Mouse (Mus musculus) adrenal gland (tissue): ENCODE results near the gene Grk6.

ENCODE experiments used
- intact Hi-C: fragments of 180-260 bp; cut with DNase I; formaldehyde crosslinking; loops from one replicate; pipeline ENCODE4 v1.15.1; 2025

Gene Grk6

GRCm38 (mm10) chr13:55463399-55464026 lies 18.6 kb downstream of the Grk6 start:
- intact Hi-C loops: no loop called here

GRCm38 (mm10) chr13:55464027-55464884 lies 19.4 kb downstream of the Grk6 start, which contains the start of gene Prr7:
TSS of gene Prr7 (plus strand) at chr13:55464267.
- intact Hi-C loops: no loop called here

GRCm38 (mm10) chr13:55465184-55465583 lies 20.3 kb downstream of the Grk6 start:
- intact Hi-C loops: no loop called here

GRCm38 (mm10) chr13:55465830-55466440 lies 21.1 kb downstream of the Grk6 start:
- intact Hi-C loops: no loop called here

- intact Hi-C loops: no loop called here
Observed at GRCm38 (mm10) chr13:55468851-55469560, 24.1 kb downstream of the Grk6 start.

- intact Hi-C loops: loop anchor here (2.0 kb wide), 2 partner anchors 50 to 66 kb away; no protein-coding TSS in a partner anchor
Observed at GRCm38 (mm10) chr13:55470372-55470771, 25.5 kb downstream of the Grk6 start.

- intact Hi-C loops: loop anchor here (2.0 kb wide), 2 partner anchors 50 to 66 kb away; no protein-coding TSS in a partner anchor
Observed at GRCm38 (mm10) chr13:55471156-55471818, 26.4 kb downstream of the Grk6 start.

- intact Hi-C loops: loop anchor here (2.0 kb wide), 3 partner anchors 45 to 67 kb away; no protein-coding TSS in a partner anchor
Observed at GRCm38 (mm10) chr13:55471819-55472131, 26.9 kb downstream of the Grk6 start.

- intact Hi-C loops: loop anchor here (2.0 kb wide), 1 partner anchor 44 kb away; no protein-coding TSS in a partner anchor
Observed at GRCm38 (mm10) chr13:55472132-55473022, 27.5 kb downstream of the Grk6 start.

GRCm38 (mm10) chr13:55473076-55473831 lies 28.4 kb downstream of the Grk6 start:
- intact Hi-C loops: loop anchor here (2.0 kb wide), 1 partner anchor 44 kb away; no protein-coding TSS in a partner anchor

GRCm38 (mm10) chr13:55473961-55474360 lies 29.1 kb downstream of the Grk6 start:
- intact Hi-C loops: loop anchor here (2.0 kb wide), 1 partner anchor 43 kb away; no protein-coding TSS in a partner anchor

- intact Hi-C loops: no loop called here
Observed at GRCm38 (mm10) chr13:55474621-55475069, 29.8 kb downstream of the Grk6 start.

- intact Hi-C loops: no loop called here
Observed at GRCm38 (mm10) chr13:55475750-55476149, 30.9 kb downstream of the Grk6 start.

- intact Hi-C loops: no loop called here
Observed at GRCm38 (mm10) chr13:55476256-55476655, 31.4 kb downstream of the Grk6 start.

- intact Hi-C loops: no loop called here
Observed at GRCm38 (mm10) chr13:55477492-55477891, 32.6 kb downstream of the Grk6 start.

GRCm38 (mm10) chr13:55478036-55478435 lies 33.2 kb downstream of the Grk6 start:
- intact Hi-C loops: loop anchor here (2.0 kb wide), 1 partner anchor 37 kb away; no protein-coding TSS in a partner anchor

GRCm38 (mm10) chr13:55479008-55479407 lies 34.1 kb downstream of the Grk6 start:
- intact Hi-C loops: loop anchor here (2.0 kb wide), 1 partner anchor 36 kb away; no protein-coding TSS in a partner anchor

- intact Hi-C loops: loop anchor here (2.0 kb wide), 1 partner anchor 35 kb away; no protein-coding TSS in a partner anchor
Observed at GRCm38 (mm10) chr13:55479929-55480328, 35.1 kb downstream of the Grk6 start.
